Mouse (Mus musculus): ENCODE data around the gene Mia2.
"Not testable (repeated sequence)": the region's sequence is repeated elsewhere in the genome, so short reads cannot be mapped to it uniquely, and the experiment has no call there.

Gene Mia2

DNA sequence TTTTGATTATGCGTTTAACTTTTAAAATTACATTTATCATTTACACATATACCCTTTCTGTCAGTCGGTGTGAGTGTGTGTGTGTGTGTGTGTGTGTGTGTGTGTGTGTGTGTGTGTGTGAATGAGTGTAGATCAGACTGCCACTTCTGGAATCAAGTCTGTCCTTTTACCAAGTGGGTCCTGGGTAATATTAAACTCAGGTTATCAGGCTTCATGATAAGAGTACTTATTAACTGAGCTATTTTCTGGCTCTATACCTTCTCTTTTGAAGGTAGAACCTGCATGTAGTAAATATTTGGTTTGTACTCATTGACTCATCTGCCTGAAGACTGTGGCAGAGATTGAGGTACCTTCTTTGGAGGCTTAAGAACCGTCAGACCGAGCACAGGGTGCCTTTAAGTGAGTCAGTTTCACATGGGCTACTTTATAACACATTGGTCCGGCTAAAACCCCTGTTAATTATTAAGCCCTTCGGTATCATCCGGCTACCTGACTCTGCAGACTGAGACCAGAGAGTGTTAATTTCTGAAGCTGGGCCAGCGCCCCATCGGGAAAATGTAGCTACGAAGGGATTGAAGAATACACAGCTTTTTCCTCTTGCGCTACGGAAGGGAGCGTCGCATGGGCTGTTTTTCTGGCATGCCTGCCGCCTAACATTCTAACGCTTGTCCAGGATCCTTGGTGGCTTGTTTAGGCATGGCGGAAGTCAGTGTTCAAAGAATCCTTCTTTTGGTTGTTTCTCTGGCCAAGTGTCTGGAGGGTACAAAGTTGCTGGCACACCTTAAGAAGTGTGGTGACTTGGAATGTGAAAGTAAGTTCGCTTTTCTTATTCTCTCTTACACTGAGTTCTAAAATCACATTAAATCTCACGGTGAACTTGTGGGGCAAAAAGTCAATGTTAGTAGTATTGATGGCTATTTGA is at the start of gene Mia2:
Gene Mia2 (plus strand): TSS at position 696 of the 922 bp plus-strand sequence.
- no peak for DNase-seq

DNA sequence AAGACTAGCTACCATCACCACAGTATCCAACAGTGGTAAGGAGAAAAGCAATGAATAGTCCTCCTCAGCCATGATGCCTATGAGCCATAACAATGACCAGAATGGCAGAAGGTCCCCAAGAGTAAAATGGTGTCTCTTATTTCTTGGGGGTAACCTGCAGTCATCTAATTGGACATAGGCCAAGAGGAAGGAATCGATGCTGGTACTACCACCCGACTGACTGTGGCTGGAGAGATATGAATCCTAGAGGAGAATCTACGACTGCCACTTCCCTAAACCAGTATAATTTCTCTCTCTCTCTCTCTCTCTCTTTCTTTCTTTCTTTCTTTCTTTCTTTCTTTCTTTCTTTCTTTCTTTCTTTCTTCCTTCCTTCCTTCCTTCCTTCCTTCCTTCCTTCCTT is 43.1 kb upstream of the Mia2 start:
- no peak for DNase-seq

DNA sequence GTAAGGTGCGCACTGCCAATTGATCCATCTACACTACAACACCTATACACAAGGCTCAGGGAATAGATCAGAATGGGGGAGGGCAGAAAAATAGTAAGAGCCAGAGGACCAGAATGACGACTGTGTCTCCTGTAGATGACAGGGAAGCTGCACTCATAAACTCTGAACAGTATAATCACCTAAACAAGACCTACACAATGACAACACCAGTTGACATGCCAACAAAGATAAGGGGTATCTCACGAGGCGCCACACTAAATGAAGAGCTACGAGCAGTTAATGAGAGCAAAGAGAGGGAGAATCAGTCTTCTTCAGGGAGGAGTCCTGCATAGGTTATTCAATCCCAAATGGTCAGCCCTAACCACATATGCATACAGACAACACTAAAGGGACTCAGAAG is 42.4 kb upstream of the Mia2 start:
- DNase-seq = no peak

DNA sequence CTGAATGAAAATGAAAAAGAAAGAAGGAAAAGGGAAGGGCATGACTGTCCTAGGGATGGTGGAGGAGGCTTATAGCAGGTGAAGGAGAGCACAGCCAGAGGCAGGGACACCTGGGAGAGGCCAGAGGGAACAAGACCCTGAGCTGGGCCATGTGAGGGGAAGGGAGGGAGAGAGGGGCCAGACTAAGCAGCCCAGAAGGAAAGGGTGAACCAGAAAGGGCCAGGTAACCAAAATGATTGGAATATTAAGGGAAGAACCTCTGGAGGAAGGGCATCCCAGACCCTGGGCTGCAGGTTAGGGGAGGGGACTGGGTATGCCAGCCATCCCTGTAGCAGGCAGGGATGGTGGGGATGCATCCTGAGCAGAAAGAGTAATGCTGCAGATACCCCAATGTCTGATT is 41.6 kb upstream of the Mia2 start:
- DNase-seq = no peak

DNA sequence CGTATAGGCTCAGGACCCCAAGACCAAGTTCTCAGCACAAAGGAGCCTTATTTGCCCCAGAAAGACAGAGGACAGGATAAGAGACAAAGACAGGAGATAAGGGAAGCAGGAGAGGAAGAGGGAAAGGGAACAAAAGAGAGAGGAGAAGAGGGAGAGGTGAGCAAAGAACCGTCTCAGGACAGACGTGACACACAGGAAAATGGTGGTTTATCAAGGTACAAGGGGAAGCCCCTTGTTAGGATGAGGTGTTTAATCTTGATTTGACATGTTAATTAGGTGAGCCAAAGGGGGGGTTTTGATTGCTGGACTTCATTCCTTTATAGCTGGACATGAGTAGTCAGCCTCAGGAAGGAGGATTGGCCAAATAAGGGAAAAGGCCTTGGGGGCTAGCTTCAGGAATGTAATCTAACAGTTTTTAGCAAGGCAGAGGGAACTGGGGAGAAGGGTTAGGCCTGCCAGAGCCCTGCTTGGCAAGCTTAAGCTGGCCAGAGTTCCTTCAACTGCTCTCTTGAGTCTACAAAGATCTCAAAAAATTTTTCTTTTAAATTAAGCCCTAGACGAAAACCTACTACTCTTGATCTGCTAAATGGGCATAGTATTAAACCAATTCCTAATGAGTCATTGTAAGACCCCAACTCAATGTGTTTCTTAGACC is 40.3 kb upstream of the Mia2 start:
- DNase-seq = no peak

DNA sequence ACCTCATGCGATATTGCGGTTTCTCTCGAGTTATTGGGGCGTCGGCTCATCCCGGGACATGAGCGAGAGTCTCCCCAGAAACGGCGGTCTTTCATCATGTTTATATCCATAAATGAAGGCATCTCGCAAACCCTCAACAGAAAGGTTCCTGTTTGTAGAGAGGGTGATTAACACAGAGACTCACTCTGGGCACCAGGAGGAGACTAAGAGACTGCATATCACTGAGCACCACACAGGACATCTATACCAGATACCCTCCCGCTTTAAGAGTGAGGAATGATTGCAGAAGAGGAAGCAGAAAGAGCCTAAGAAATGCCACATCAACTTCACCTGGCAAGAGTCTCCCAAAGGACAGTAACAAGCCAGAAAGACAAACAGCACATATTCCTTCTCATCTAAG is 39.4 kb upstream of the Mia2 start:
- DNase-seq = no peak

DNA sequence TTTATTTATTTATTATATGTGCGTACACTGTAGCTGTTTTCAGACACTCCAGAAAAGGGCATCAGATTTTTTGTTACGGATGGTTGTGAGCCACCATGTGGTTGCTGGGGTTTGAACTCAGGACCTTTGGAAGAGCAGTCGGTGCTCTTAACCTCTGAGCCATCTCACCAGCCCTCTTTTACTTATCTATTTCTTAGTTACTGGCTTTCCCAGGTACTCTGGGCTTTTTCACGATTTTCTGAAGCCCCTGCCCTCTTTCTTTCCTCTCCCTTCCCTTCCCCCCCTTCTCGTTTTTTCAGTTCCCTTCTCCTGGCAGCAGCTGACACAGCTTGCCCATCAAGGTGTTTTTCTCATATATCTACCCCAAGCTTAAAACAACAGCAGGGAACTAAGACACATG is 37.4 kb upstream of the Mia2 start:
- DNase-seq = not testable (repeated sequence)

DNA sequence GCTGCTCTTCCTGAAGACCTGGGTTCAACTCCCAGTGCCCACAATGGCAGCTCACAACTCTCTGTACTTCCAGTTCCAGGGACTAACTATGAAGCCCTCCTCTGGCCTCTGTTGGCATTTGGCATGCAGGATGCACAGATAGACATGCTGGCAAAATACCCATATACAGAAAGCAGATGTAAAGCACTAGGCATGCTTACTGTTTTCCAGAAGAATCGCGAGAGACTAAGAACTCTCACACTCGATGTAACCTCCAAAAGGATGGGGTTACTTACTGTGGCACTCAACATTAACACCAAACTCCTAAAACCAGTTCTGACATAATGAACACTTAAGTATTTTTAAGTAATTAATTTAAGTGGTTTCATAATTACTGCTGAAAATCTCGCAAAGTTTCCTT is 35.3 kb upstream of the Mia2 start:
- peak; percentile 46 for DNase-seq

DNA sequence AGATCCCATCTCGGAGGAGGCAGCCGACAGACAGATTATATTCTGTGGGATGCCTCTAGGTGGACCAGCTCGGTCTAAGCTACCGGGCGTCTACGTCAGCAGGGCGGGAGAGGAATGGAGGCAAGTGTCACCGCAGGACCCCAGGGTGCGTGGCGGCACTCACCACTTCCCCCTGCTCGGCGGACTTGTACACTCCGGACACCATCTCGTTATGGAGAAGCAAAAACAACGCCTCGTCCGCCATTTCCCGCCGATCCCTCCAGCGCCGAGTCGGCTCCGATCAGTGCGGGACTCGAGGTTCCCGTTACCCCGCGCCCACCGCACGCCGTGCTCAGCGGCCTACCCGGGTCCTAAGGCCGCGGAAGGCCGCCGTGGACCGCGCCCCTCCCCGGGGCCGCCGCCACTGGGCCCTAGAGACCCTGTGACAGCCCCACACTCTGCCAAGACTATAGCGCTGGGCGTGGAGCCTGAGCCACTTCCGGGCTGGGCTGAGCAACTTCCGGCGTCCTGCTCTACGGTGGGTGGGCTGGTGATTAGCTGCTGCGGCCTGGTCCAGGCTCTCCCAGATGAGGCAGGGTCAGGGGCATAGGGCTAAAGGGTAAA is 34.5 kb upstream of the Mia2 start, which contains the start of gene Trappc6b:
Gene Trappc6b (minus strand): TSS at position 480 of the 603 bp plus-strand sequence.
- peak; percentile 76 for DNase-seq

DNA sequence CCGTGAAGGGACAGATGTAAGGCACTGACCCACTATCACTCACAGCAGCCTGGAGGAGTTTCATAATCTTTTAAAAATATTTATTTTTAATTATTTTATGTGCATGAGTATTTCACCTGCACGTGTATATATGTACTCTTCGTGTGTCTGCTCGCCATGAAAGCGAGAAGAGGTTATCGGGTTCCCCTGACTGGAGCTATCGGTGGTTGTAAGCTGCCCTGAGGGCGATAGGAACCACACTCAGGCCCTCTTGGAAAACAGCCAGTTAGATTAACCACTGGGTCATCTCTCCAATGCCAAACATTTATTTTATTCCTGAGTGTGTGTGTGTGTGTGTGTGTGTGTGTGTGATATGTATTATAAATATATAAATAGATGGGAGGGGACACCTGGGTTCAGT is 30.8 kb upstream of the Mia2 start:
- DNase-seq = no peak

DNA sequence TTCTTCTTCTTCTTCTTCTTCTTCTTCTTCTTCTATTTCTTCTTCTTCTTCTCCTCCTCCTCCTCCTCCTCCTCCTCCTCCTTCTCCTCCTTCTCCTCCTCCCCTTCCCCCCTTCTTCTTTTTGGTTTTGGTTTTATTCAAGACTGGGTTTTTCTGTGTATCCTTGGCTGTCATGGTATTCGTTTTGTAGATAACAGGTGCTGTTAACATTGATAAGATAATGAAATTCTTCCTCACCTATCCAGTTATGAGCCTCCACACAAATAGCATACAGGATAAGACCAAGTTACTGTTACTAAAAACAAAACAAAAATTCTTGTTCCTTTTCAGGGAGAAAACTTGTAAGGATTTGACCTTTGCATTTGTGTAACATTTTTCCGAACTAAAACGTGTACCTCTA is 29.8 kb upstream of the Mia2 start:
- no peak for DNase-seq

DNA sequence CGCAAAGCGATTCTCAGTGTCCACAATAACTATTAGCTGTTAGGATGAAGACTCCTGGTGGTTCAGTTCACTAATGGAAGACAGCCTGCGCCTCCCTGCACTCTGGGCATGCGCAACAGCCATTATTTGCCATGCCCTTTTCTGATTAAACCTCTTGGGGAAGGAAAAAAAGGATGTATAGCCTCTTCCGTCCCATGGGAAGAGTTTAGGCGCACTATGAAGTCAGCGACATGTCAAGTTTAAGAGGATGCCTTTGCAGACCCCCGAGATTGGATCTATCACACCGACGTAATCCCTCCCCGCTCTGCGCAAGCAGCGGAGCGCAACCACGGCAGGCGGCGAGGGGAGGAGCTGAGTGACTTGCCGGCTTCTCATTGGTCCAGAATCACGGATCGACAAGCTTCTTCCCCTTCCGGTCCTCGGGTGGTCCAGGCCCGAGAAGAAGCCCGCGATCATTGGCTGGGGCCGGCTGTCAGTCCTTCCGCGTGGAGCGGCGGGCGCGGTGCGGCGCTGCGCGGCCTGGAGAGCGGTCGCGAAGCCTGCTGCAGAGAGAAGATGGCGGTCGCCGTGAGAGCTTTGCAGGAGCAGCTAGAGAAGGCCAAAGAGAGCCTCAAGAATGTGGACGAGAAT is 29.0 kb upstream of the Mia2 start, which contains the start of gene Pnn:
Gene Pnn (plus strand): TSS at position 437 of the 630 bp plus-strand sequence.
- DNase-seq = peak; percentile 98

DNA sequence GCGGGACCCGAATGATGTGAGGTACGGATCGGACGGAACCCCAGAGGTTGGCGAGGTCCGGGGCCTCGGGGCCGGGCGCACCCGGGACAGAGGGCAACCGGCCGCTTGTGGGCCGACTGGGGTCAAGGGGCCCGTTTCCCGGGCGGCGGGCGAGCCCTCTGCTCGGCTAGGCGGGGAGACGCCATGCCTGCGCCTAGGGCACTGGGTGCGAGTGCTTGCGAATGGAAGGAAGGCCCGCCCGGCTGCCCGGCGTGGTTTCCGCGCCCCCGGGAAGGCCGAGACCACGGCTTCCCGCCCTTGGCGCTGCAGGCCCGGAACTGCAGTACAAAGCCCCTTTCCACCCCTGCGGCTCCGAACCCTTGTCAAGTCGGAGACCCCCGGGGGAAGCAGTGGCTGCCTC is 28.5 kb upstream of the Mia2 start:
- no peak for DNase-seq

DNA sequence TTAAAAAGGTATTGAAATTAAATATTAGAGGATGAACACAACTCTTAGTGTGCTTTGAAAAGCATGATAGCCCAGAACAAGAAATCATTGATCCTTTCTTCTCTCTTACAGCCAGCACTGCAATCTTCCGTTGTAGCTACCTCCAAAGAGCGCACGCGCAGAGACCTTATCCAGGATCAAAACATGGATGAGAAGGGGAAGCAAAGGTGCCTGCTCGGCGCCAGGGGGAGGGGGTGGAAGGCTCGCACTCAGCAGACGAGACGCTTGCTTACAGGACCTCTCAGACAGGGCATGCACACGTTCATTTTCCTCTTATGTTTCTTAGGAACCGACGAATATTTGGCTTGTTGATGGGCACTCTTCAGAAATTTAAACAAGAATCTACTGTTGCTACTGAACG is 26.8 kb upstream of the Mia2 start:
- no peak for DNase-seq

DNA sequence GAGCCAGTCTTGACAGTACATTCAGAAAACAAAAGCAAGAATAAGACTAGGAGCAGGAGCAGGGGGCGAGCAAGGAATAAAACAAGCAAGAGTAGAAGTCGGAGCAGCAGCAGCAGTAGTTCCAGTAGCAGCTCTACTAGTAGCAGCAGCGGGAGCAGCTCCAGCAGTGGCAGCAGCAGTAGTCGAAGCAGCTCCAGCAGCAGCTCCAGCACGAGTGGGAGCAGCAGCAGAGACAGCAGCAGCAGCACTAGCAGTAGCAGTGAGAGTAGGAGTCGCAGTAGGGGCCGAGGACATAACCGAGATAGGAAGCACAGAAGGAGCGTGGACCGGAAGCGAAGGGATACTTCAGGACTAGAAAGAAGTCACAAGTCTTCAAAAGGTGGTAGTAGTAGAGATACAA is 23.3 kb upstream of the Mia2 start:
- DNase-seq = no peak

DNA sequence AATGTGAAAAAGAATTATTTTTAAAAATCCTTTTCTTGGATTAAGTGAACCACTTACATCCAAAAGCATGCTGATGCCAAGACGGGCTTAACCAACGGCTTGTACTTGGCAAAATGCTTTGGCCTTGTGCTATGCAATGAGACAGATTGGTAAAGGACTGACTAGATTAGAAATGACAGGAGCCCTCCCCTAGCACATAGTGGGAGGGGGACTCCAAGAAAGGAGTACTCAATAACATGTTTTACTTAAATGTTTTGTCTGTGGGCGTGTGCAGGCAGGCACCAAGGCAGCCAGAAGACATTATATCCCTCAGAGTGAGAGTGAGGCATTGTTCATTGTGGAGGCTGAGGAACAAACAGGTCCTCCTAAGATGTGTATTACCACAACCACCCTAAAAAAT is 21.5 kb upstream of the Mia2 start:
- DNase-seq = no peak

DNA sequence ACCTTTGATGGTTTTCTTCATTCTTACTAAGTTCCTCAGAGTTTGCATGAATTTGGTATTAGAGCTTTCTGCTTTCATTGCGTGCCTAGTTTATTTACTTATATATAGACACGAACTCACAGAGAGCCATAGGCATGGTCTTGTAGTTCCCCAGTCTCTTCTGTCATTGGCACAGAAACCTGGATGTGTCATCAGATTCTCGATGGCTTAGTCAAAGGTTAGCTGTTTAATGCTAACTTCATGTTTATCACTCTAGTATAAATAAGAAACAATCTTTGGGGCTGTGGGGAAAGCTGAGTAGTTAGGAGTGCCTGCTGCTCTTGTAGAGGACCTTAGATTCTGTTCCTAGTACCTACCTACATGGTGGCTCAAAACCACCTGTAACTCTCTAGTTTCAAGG is 18.6 kb upstream of the Mia2 start:
- no peak for DNase-seq

DNA sequence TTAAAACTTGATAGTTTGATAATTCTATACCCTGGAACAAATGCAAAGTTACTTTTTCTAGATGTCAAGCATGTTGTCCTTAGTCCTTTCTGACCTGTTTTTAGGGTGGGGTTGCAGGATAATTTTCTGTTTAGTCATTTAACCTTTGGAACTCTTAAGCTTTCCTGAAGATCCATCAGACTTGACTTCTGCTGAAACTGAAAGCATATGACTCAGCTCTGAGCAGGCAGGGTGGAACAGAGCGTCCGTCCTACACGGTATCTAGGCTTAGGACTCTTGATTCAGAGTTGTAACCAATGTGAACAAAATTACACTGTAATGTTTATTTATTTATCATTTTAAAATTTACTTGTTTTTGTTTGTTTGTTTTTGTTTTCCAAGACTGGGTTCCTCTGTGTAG is 17.7 kb upstream of the Mia2 start:
- DNase-seq = no peak

DNA sequence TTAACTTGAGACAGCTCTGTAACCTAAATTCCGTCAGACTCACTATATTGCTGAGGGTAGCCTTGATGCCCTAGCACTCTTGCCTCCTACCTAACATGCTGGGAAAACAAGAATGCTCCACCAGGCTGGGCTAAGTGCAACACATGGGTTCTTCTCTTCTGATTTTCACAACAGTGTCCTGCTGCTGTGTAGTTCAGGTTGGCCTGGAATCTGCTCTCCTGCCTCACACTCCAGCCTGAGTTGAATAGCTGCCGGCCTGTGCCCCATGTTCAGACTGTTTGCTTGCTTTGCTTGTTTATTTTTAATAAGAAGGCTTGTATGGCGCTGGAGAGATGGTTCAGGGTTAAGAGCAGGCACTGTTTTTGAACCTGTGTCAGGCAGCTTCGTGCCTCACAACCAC is 15.1 kb upstream of the Mia2 start:
- no peak for DNase-seq

DNA sequence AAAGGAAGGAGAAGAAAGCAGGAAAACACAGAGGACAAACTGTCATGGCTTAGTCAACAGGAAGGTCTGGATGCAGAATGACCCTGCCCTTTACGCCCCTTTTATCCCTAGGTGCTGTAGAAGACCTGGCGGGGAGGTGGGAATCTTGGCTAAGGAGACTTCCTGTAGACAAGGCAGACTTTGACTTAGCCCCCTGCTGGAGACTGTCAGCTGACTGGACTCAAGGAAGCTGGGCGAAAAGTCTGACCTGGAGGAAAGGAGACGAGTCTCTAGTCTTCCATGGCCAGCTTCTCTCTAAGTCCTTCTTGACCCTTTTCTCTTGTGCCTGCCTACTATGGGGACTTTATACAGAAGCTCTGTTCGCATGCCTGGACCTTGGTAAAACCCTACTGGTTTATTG is 11.2 kb upstream of the Mia2 start:
- DNase-seq = no peak

DNA sequence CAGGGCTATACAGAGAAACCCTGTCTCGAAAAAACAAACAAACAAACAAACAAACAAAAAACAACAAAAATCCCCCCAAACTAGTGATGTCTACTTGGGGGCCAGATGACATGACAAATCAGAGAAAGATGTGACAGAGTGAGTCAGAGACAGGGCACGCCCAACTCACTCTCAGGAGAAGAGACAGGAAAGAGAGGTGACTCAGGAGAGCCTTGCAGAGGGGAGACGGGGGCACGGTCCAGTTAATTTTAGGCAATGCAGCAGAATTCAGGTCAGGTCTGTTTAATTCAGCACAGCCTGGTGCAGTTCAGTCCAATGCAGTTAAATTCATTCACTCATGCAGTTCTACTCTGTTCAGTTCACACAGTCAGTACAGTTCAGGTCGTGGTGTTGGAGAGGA is 9.4 kb upstream of the Mia2 start:
- no peak for DNase-seq

DNA sequence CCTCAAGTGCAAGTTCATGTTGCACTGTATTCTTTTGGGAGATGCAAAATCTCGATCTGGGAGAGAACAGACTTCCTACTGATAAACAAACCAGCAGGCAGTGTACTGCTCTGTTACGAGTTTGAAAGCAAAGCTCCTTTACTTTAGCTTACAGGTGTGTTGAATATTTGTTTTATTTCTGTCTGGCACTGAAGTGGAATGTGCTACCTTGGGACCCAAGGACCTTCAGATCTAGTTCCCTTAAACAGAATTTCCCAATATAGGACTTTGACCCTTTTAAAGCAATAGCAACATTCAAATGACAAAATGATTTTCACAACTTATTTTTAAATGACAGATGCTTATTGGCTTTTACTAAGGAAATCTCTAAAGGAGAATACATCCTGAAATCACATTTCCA is 2.1 kb upstream of the Mia2 start:
- DNase-seq = no peak

DNA sequence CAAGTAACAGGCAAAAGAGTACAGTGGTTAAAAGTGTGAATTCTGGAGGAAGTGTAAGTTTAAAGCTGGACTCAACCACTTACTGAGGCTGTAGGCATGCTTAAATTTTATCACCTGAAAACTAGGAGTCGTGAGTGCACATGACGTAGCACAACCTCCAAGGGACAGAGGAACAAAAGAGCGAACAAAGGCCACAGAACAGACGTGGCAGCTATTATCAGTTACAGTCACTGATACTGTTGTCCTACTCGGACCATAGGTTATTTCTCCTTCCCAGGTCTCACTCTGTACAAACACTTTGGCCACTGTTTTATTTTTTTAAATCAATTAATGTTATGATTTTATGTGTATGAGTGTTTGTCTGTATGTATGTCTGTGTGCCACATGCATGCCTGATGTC is 9.2 kb downstream of the Mia2 start:
- no peak for DNase-seq

DNA sequence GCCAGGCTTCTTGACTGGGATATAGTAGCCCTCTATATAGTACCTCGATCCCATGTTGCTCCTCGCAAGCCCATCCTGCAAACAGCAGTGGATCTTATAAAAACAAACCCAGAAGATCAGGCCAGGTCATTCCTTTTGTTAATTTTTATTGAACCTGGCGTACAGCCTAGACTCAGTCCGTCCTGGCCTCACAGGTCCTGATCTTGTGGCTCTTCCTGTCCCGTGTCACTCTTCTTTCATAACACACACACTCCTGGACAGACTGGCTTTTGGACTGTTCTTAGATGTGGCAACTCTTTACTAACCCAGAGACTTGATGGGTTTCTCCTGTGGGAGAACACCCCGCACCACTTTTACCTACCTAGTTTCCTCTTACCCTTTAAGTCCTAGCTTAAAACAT is 10.3 kb downstream of the Mia2 start:
- DNase-seq = no peak

Data from cerebellum, adult 9-10 months (tissue).